Mouse (Mus musculus) liver, postnatal 0 days (tissue): ENCODE data around the gene Adcy10. TPM values are rescaled to one million over a fixed set of nuclear protein-coding genes. Genes with fewer than 3 reads are reported as not detected.

ENCODE experiments used
- ATAC-seq: fragments of 200-750 bp; cut with Nextera tagmentation; 2 replicates; pipeline ENCODE4 v1.8.0; 2017; ENCODE audit warnings: mild to moderate bottlenecking, moderate library complexity
- DNase-seq: peaks from one replicate; pipeline ENCODE4 v3.0.0-alpha.2; 2016
- H3K27ac ChIP-seq: fragments of 300-500 bp; sonication (generic); 2 replicates; pipeline ENCODE4 v1.5.1; 2014; ENCODE audit warnings: antibody characterized with exemption, moderate library complexity, mild to moderate bottlenecking, low read depth
- H3K27me3 ChIP-seq: fragments of 300-500 bp; sonication (generic); 2 replicates; pipeline ENCODE4 v1.6.1; 2014; ENCODE audit warnings: low read length, control low read depth, mixed read lengths; ENCODE audit not compliant: insufficient read depth
- H3K36me3 ChIP-seq: fragments of 300-500 bp; sonication (generic); replicated peaks from 2 replicates; pipeline ENCODE4 v1.6.1; 2014; ENCODE audit warnings: mild to moderate bottlenecking, control low read depth, low read length, moderate library complexity, mixed read lengths; ENCODE audit not compliant: insufficient read depth
- H3K4me1 ChIP-seq: fragments of 300-500 bp; sonication (generic); 2 replicates; pipeline ENCODE4 v1.6.1; 2014; ENCODE audit warnings: antibody characterized with exemption, mild to moderate bottlenecking, control low read depth; ENCODE audit not compliant: insufficient read depth
- H3K4me2 ChIP-seq: fragments of 300-500 bp; sonication (generic); 2 replicates; pipeline ENCODE4 v1.6.1; 2014; ENCODE audit warnings: low read depth, mild to moderate bottlenecking, low read length, moderate library complexity, mixed read lengths
- H3K4me3 ChIP-seq: fragments of 300-500 bp; sonication (generic); 2 replicates; pipeline ENCODE4 v1.5.1; 2014; ENCODE audit warnings: low read depth, low read length
- H3K9ac ChIP-seq: fragments of 300-500 bp; sonication (generic); replicated peaks from 2 replicates; pipeline ENCODE4 v1.6.1; 2014; ENCODE audit warnings: mild to moderate bottlenecking, moderate library complexity
- H3K9me3 ChIP-seq: fragments of 300-500 bp; sonication (generic); 2 replicates; pipeline ENCODE4 v1.6.1; 2016; ENCODE audit warnings: mild to moderate bottlenecking, control low read depth, low read length, mixed read lengths
- CTCF ChIP-seq: sonication (generic); IDR thresholded peaks from 2 replicates; pipeline ENCODE4 v1.5.1; 2016; ENCODE audit warnings: antibody characterized with exemption, low read depth
- EP300 ChIP-seq: IDR thresholded peaks from 2 replicates; pipeline ENCODE4 v1.6.1; 2016; ENCODE audit warnings: antibody characterized with exemption, low read depth, mild to moderate bottlenecking
- WGBS: fragments of 180-500 bp; shearing (Covaris S2); extraction: QIAGEN DNeasy Blood & Tissue Kit; methylation state at CpG from one replicate; pipeline ENCODE4 v1.1.7; 2014; ENCODE audit not compliant: insufficient replicate concordance; 5-methylcytosine and 5-hydroxymethylcytosine counted together
- polyA plus RNA-seq: library from polyadenylated mRNA; unstranded; fragments of >200 nt; fragmentation: Nextera tagmentation; extraction: Ambion mirVana; gene quantifications from 2 replicates; pipeline ENCODE4 v1.2.1, GENCODE M21; 2015

Adcy10 gene
- polyA plus RNA-seq, 1 experiment from 2014 or later: 0.19 TPM

DNA sequence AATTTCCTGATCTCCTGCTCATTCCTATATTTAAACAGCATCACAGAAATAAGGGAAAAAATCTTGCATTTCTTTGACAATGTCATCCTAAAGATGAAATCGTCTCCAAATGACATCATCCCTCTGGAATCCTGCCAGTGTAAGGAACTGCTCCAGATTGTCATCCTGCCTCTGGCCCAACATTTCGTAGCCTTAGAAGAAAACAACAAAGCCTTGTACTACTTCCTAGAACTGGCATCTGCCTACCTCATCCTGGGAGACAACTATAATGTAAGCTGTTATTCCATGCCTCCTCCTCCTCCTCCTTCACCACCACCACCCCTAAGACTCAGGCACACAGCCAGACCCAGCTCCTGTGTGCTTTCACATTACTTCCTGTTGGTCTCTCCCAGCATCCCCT, 71.7 kb downstream of the Adcy10 start:
- 57% methylated on average over 2 of the region's 2 CpGs for WGBS
- H3K4me3 ChIP-seq: no peak overlapping the region
- no peaks in the 10 kb centered on the region for H3K36me3 ChIP-seq
- DNase-seq (no peak), ATAC-seq (no peak)
- H3K4me2 ChIP-seq: no peak overlapping the region
- no peak for TF ChIP-seq EP300
- no peak for TF ChIP-seq CTCF
- no peak overlapping the region for H3K9ac ChIP-seq
- H3K27ac ChIP-seq: no peak overlapping the region
- H3K27me3 ChIP-seq: no peaks in the 10 kb centered on the region
- H3K4me1 ChIP-seq: no peaks in the 10 kb centered on the region
- H3K9me3 ChIP-seq: 0 out of 2 replicates have a peak, but pooled peaks cover 2% of the 10 kb centered on the region

DNA sequence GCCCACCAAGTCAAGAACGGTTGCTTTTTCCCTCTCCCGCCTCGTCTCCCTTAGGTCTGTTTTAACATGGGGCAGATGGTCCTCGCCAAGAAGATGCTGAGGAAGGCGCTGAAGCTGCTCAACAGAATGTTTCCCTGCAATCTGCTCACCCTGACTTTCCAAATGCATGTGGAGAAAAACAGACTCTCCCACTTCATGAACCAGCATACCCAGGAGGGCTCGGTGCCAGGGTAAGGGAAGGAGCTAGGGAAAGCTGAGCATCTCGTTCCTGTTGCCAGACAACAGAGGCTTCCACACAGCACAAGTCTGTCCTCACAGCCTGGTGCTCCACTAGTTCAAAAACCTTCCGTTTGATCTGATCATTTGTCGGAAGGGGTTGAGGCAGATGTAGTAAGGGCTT, 74.1 kb downstream of the Adcy10 start:
- H3K9me3 ChIP-seq: no peaks in the 10 kb centered on the region
- DNase-seq (no peak), ATAC-seq (no peak)
- no peak overlapping the region for H3K4me3 ChIP-seq
- no peak overlapping the region for H3K4me2 ChIP-seq
- no peak for TF ChIP-seq CTCF
- no peak for TF ChIP-seq EP300
- no peak overlapping the region for H3K27ac ChIP-seq
- WGBS: 81% methylated on average over 9 of the region's 9 CpGs
- H3K36me3 ChIP-seq: no peaks in the 10 kb centered on the region
- H3K4me1 ChIP-seq: no peaks in the 10 kb centered on the region
- H3K9ac ChIP-seq: no peak overlapping the region
- H3K27me3 ChIP-seq: no peaks in the 10 kb centered on the region

DNA sequence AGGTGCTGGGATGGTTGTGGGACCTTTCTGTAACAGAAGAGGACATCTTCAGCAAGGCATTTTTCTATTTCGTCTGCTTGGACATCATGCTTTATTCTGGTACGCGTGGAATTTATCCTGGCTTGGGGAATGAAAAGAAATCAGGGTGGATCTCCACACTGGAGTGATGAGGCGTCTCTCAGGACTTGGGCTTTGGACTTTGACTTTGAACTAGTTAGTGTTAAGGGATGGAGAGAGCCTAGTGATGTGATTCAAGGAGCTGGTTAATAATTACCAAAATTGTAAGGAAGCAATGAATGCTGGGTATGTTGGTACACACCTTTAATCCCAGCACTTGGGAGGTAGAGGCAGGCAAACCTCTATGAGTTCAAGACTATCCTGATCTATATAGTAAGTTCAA, 80.3 kb downstream of the Adcy10 start:
- Histone ChIP-seq H3K36me3 (no peaks in the 10 kb centered on the region), H3K27ac (no peak overlapping the region), H3K4me2 (no peak overlapping the region), H3K4me1 (no peaks in the 10 kb centered on the region), H3K4me3 (no peak overlapping the region), H3K9ac (no peak overlapping the region), H3K9me3 (no peaks in the 10 kb centered on the region), H3K27me3 (no peaks in the 10 kb centered on the region)
- ATAC-seq (no peak), DNase-seq (no peak)
- TF ChIP-seq EP300 (no peak), CTCF (no peak)
- 85% methylated on average over 4 of the region's 4 CpGs for WGBS

DNA sequence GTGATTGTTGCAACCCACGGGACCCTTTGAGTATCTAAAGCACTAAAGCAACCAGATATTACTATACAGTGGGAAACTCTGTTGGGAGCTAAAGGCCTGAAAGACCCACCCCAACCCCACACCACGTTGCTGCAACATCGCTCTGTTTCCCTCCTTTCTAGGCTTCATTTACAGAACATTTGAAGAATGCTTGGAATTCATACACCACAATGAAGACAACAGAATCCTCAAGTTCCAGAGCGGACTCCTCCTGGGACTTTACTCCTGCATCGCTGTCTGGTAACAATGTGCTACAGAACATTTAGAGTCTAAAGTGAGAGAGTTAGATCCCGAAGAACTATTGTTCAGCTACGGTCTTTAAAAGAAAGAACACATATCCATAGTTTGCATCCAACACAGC, 82.5 kb downstream of the Adcy10 start:
- no peaks in the 10 kb centered on the region for H3K36me3 ChIP-seq
- TF ChIP-seq CTCF (no peak), EP300 (no peak)
- no peak overlapping the region for H3K4me2 ChIP-seq
- no peak overlapping the region for H3K27ac ChIP-seq
- no peaks in the 10 kb centered on the region for H3K9me3 ChIP-seq
- 85% methylated on average over 7 of the region's 7 CpGs for WGBS
- H3K4me3 ChIP-seq: no peak overlapping the region
- no peaks in the 10 kb centered on the region for H3K27me3 ChIP-seq
- no peak for DNase-seq
- no peaks in the 10 kb centered on the region for H3K4me1 ChIP-seq
- H3K9ac ChIP-seq: no peak overlapping the region
- ATAC-seq: no peak

DNA sequence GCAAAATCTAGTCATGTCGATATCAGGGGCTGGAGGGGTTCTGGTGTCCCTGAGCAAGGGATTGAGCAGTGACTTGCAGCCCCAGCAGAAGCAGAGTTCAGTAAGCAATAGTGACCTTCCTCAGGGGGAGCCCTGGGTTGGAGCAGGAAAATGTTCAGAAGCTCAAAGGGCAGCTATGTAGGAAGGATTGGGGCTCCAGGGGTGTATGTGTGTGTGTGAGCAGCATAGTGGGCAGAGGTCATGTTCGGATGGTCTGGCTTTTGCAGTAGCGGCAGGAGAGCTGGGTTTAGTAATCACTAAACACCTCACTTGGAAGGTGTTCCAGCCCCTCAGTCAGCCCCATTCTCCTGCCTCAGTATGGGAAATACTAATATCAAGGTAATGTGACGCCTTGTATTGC, 91.0 kb downstream of the Adcy10 start:
- no peak for TF ChIP-seq EP300
- TF ChIP-seq CTCF: no peak
- WGBS: 65% methylated on average over 4 of the region's 4 CpGs
- Histone ChIP-seq H3K36me3 (no peaks in the 10 kb centered on the region), H3K27me3 (no peaks in the 10 kb centered on the region), H3K9me3 (peaks cover 5% of the 10 kb centered on the region), H3K9ac (no peak overlapping the region), H3K27ac (no peak overlapping the region), H3K4me3 (no peak overlapping the region), H3K4me2 (no peak overlapping the region), H3K4me1 (no peaks in the 10 kb centered on the region)
- ATAC-seq: no peak
- DNase-seq: no peak

DNA sequence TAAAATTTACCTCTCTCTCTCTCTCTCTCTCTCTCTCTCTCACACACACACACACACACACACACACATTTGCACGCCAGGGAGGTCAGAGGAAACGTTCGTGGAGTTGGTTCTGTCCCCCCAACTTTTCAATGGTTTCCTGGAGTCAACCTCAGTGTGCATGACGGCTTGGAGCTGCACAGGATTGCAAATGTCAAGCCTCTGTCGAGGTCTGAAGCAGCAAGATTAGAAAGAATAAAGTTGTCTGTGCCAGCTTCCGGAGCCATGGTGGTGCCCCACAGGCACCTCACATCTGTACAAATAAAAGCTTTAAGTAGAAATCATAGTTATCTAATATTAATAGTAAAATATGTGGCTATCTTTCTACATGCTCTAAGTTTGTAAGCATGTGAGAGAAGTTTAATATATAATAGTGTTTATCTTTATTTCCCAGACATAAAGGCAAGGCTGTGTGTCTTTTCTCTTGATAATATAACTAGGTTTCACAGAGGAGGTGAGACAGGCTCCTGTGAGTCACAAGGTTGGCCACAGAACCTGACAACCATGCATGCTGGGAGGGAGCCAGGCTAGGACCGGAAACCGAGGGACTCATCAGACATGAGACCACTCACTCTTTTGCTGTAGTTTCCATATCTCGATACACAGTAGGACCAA, 91.6 kb downstream of the Adcy10 start:
- 48% methylated on average over 9 of the region's 9 CpGs for WGBS
- Histone ChIP-seq H3K4me1 (no peaks in the 10 kb centered on the region), H3K9me3 (peaks cover 5% of the 10 kb centered on the region), H3K4me2 (no peak overlapping the region), H3K9ac (no peak overlapping the region), H3K4me3 (no peak overlapping the region), H3K27ac (no peak overlapping the region), H3K27me3 (no peaks in the 10 kb centered on the region), H3K36me3 (no peaks in the 10 kb centered on the region)
- DNase-seq (no peak), ATAC-seq (no peak)
- no peak for TF ChIP-seq CTCF
- TF ChIP-seq EP300: no peak
